Mouse (Mus musculus): Measurements from ENCODE around the gene Vmn1r115. TPM values are rescaled to one million over a fixed set of nuclear protein-coding genes. Genes with fewer than 3 reads are reported as not detected.
"Not testable (repeated sequence)": the region's sequence is repeated elsewhere in the genome, so short reads cannot be mapped to it uniquely, and the experiment has no call there.

Vmn1r115 gene
- total RNA-seq (2012; rRNA removed) (not detected in 2 replicates), total RNA-seq (2014; rRNA removed) (not detected in 2 replicates), polyA plus RNA-seq (2012; ENCODE audit: insufficient read length, low read depth) (not detected in 2 replicates)

DNA sequence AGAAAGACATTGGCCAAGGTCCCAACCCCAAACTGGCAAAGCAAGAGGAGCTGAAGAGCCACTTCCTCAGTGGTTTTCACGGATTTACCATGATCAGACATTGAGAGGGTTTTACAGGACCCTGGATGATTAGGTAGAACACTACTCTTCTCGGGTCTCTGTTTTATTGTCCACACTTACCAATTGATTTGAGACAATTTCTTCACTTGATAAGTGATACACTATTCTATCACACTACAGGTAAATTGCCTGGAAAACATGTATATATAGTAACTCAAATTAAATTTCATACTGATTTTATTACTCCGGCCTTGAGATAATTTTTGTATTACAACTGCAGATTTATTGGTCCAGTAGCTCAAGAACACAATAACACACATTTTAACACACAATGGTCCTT lies at the start of gene Vmn1r115:
Gene Vmn1r115 (minus strand): TSS at position 101 of the 400 bp plus-strand sequence.
- H3K27ac ChIP-seq (ENCODE audit: insufficient read depth, low read depth); H3K36me3 ChIP-seq (replicated peaks in 1 of 2; ENCODE audit: control insufficient read depth in 1 of 2, insufficient read depth in 1 of 2, low read length in 1 of 2); H3K27me3 ChIP-seq (replicated peaks); H3K79me2 ChIP-seq (replicated peaks; ENCODE audit: control insufficient read depth, extremely low read depth, insufficient read depth, poor library complexity, severe bottlenecking); dilution Hi-C loops (cut with MboI; ENCODE audit: extremely low pct_ligation_motif_present, extremely low pct_unique_long_range_greater_than_20kb, low sequenced_read_pairs); H3K4me1 ChIP-seq (ENCODE audit: control insufficient read depth in 1 of 2, insufficient read depth in 2 of 2); DNase-seq (ENCODE audit: extremely low read depth); in situ Hi-C loops (cut with MboI; ENCODE audit: low pct_ligation_motif_present, low pct_unique_long_range_greater_than_20kb, low sequenced_read_pairs); H3K4me3 ChIP-seq (replicated peaks in 1 of 3; ENCODE audit: low read depth in 2 of 3, low read length in 2 of 3, poor library complexity in 1 of 3); H3K9ac ChIP-seq (ENCODE audit: insufficient read depth, low read depth); H3K4me2 ChIP-seq (ENCODE audit: insufficient read depth, low read depth, poor library complexity, severe bottlenecking); H3K9me3 ChIP-seq (replicated peaks; ENCODE audit: low read length): not testable (repeated sequence)

- H3K27me3 ChIP-seq (replicated peaks); in situ Hi-C loops (cut with MboI; ENCODE audit: low pct_ligation_motif_present, low pct_unique_long_range_greater_than_20kb, low sequenced_read_pairs); H3K4me3 ChIP-seq (replicated peaks in 1 of 3; ENCODE audit: low read depth in 2 of 3, low read length in 2 of 3, poor library complexity in 1 of 3); dilution Hi-C loops (cut with MboI; ENCODE audit: extremely low pct_ligation_motif_present, extremely low pct_unique_long_range_greater_than_20kb, low sequenced_read_pairs); H3K79me2 ChIP-seq (replicated peaks; ENCODE audit: control insufficient read depth, extremely low read depth, insufficient read depth, poor library complexity, severe bottlenecking); H3K27ac ChIP-seq (ENCODE audit: insufficient read depth, low read depth); H3K4me2 ChIP-seq (ENCODE audit: insufficient read depth, low read depth, poor library complexity, severe bottlenecking); H3K9ac ChIP-seq (ENCODE audit: insufficient read depth, low read depth); H3K36me3 ChIP-seq (replicated peaks in 1 of 2; ENCODE audit: control insufficient read depth in 1 of 2, insufficient read depth in 1 of 2, low read length in 1 of 2); DNase-seq (ENCODE audit: extremely low read depth); H3K4me1 ChIP-seq (ENCODE audit: control insufficient read depth in 1 of 2, insufficient read depth in 2 of 2); H3K9me3 ChIP-seq (replicated peaks; ENCODE audit: low read length): not testable (repeated sequence)
These were observed 39.2 kb upstream of the Vmn1r115 start, which contains the start of gene Vmn1r117 for GRCm38 (mm10) chr7:20884021-20884420. Vmn1r117 (minus strand) TSS chr7:20884121.

- H3K4me3 ChIP-seq (replicated peaks in 1 of 3; ENCODE audit: low read depth in 2 of 3, low read length in 2 of 3, poor library complexity in 1 of 3); H3K4me1 ChIP-seq (ENCODE audit: control insufficient read depth in 1 of 2, insufficient read depth in 2 of 2); DNase-seq (ENCODE audit: extremely low read depth); H3K4me2 ChIP-seq (ENCODE audit: insufficient read depth, low read depth, poor library complexity, severe bottlenecking); H3K27me3 ChIP-seq (replicated peaks); H3K36me3 ChIP-seq (replicated peaks in 1 of 2; ENCODE audit: control insufficient read depth in 1 of 2, insufficient read depth in 1 of 2, low read length in 1 of 2); H3K9me3 ChIP-seq (replicated peaks; ENCODE audit: low read length); in situ Hi-C loops (cut with MboI; ENCODE audit: low pct_ligation_motif_present, low pct_unique_long_range_greater_than_20kb, low sequenced_read_pairs); H3K9ac ChIP-seq (ENCODE audit: insufficient read depth, low read depth); H3K79me2 ChIP-seq (replicated peaks; ENCODE audit: control insufficient read depth, extremely low read depth, insufficient read depth, poor library complexity, severe bottlenecking); dilution Hi-C loops (cut with MboI; ENCODE audit: extremely low pct_ligation_motif_present, extremely low pct_unique_long_range_greater_than_20kb, low sequenced_read_pairs); H3K27ac ChIP-seq (ENCODE audit: insufficient read depth, low read depth): not testable (repeated sequence)
These were observed 27.2 kb upstream of the Vmn1r115 start, which contains the start of gene Vmn1r116 for GRCm38 (mm10) chr7:20871956-20872355. Vmn1r116 (plus strand) TSS chr7:20872256.

DNA sequence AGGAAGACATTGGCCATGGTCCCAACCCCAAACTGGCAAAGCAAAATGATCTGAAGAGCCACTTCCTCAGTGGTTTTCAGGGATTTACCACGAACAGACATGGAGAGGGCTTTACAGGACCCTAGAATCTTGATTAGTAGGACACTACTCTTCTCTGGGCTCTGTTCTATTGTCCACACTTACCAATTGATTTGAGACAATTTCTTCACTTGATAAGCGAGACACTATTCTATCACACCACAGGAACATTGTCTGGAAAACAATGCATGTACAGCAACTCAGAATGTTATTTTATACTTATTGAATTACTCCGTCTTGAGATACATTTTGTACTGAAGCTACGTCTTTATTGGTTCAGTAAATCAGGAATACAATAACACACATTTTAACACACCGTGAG lies 32.7 kb downstream of the Vmn1r115 start, which contains the start of gene Vmn1r114:
Gene Vmn1r114 (minus strand): TSS at position 101 of the 400 bp plus-strand sequence.
- H3K27ac ChIP-seq (ENCODE audit: insufficient read depth, low read depth); H3K4me1 ChIP-seq (ENCODE audit: control insufficient read depth in 1 of 2, insufficient read depth in 2 of 2); H3K9me3 ChIP-seq (replicated peaks; ENCODE audit: low read length); H3K9ac ChIP-seq (ENCODE audit: insufficient read depth, low read depth); H3K36me3 ChIP-seq (replicated peaks in 1 of 2; ENCODE audit: control insufficient read depth in 1 of 2, insufficient read depth in 1 of 2, low read length in 1 of 2); in situ Hi-C loops (cut with MboI; ENCODE audit: low pct_ligation_motif_present, low pct_unique_long_range_greater_than_20kb, low sequenced_read_pairs); H3K4me2 ChIP-seq (ENCODE audit: insufficient read depth, low read depth, poor library complexity, severe bottlenecking); DNase-seq (ENCODE audit: extremely low read depth); H3K79me2 ChIP-seq (replicated peaks; ENCODE audit: control insufficient read depth, extremely low read depth, insufficient read depth, poor library complexity, severe bottlenecking); H3K4me3 ChIP-seq (replicated peaks in 1 of 3; ENCODE audit: low read depth in 2 of 3, low read length in 2 of 3, poor library complexity in 1 of 3); dilution Hi-C loops (cut with MboI; ENCODE audit: extremely low pct_ligation_motif_present, extremely low pct_unique_long_range_greater_than_20kb, low sequenced_read_pairs); H3K27me3 ChIP-seq (replicated peaks): not testable (repeated sequence)

Other genes starting within 250 kb of the Vmn1r115 start
- not detected in 2 replicates for gene Gm4513, start 246.0 kb downstream of the Vmn1r115 start, total RNA-seq (2012; rRNA removed)
- not detected in 2 replicates for gene Gm4513, start 246.0 kb downstream of the Vmn1r115 start, total RNA-seq (2014; rRNA removed)
- not detected in 2 replicates for gene Gm4513, start 246.0 kb downstream of the Vmn1r115 start, polyA plus RNA-seq (2012; ENCODE audit: insufficient read length, low read depth)
- not detected in 2 replicates for gene Vmn1r107, start 176.1 kb downstream of the Vmn1r115 start, total RNA-seq (2012; rRNA removed)
- gene Vmn1r107, start 176.1 kb downstream of the Vmn1r115 start, total RNA-seq (2014; rRNA removed), result not detected in 2 replicates
- gene Vmn1r107, start 176.1 kb downstream of the Vmn1r115 start, polyA plus RNA-seq (2012; ENCODE audit: insufficient read length, low read depth), result not detected in 2 replicates
- not detected in 2 replicates for gene Vmn1r111, start 141.8 kb downstream of the Vmn1r115 start, total RNA-seq (2012; rRNA removed)
- not detected in 2 replicates for gene Vmn1r111, start 141.8 kb downstream of the Vmn1r115 start, total RNA-seq (2014; rRNA removed)
- gene Vmn1r111, start 141.8 kb downstream of the Vmn1r115 start, polyA plus RNA-seq (2012; ENCODE audit: insufficient read length, low read depth), result not detected in 2 replicates
- gene Gm10668, start 114.4 kb downstream of the Vmn1r115 start, total RNA-seq (2012; rRNA removed), result not detected in 2 replicates
- gene Gm10668, start 114.4 kb downstream of the Vmn1r115 start, total RNA-seq (2014; rRNA removed), result not detected in 2 replicates
- gene Gm10668, start 114.4 kb downstream of the Vmn1r115 start, polyA plus RNA-seq (2012; ENCODE audit: insufficient read length, low read depth), result not detected in 2 replicates
- gene Vmn1r112, start 73.8 kb downstream of the Vmn1r115 start, total RNA-seq (2012; rRNA removed), result not detected in 2 replicates
- gene Vmn1r112, start 73.8 kb downstream of the Vmn1r115 start, total RNA-seq (2014; rRNA removed), result not detected in 2 replicates
- gene Vmn1r112, start 73.8 kb downstream of the Vmn1r115 start, polyA plus RNA-seq (2012; ENCODE audit: insufficient read length, low read depth), result not detected in 2 replicates
- not detected in 2 replicates for gene Vmn1r113, start 57.7 kb downstream of the Vmn1r115 start, total RNA-seq (2012; rRNA removed)
- not detected in 2 replicates for gene Vmn1r113, start 57.7 kb downstream of the Vmn1r115 start, total RNA-seq (2014; rRNA removed)
- gene Vmn1r113, start 57.7 kb downstream of the Vmn1r115 start, polyA plus RNA-seq (2012; ENCODE audit: insufficient read length, low read depth), result not detected in 2 replicates
- gene Vmn1r114, start 32.8 kb downstream of the Vmn1r115 start, total RNA-seq (2012; rRNA removed), result not detected in 2 replicates
- gene Vmn1r114, start 32.8 kb downstream of the Vmn1r115 start, total RNA-seq (2014; rRNA removed), result not detected in 2 replicates
- not detected in 2 replicates for gene Vmn1r114, start 32.8 kb downstream of the Vmn1r115 start, polyA plus RNA-seq (2012; ENCODE audit: insufficient read length, low read depth)
- not detected in 2 replicates for gene Vmn1r116, start 27.3 kb upstream of the Vmn1r115 start, total RNA-seq (2012; rRNA removed)
- not detected in 2 replicates for gene Vmn1r116, start 27.3 kb upstream of the Vmn1r115 start, total RNA-seq (2014; rRNA removed)
- not detected in 2 replicates for gene Vmn1r116, start 27.3 kb upstream of the Vmn1r115 start, polyA plus RNA-seq (2012; ENCODE audit: insufficient read length, low read depth)
- gene Vmn1r117, start 39.1 kb upstream of the Vmn1r115 start, total RNA-seq (2012; rRNA removed), result not detected in 2 replicates
- not detected in 2 replicates for gene Vmn1r117, start 39.1 kb upstream of the Vmn1r115 start, total RNA-seq (2014; rRNA removed)
- gene Vmn1r117, start 39.1 kb upstream of the Vmn1r115 start, polyA plus RNA-seq (2012; ENCODE audit: insufficient read length, low read depth), result not detected in 2 replicates
- gene Vmn1r118, start 67.4 kb upstream of the Vmn1r115 start, total RNA-seq (2012; rRNA removed), result not detected in 2 replicates
- gene Vmn1r118, start 67.4 kb upstream of the Vmn1r115 start, total RNA-seq (2014; rRNA removed), result not detected in 2 replicates
- gene Vmn1r118, start 67.4 kb upstream of the Vmn1r115 start, polyA plus RNA-seq (2012; ENCODE audit: insufficient read length, low read depth), result not detected in 2 replicates
- gene Vmn1r119, start 167.5 kb upstream of the Vmn1r115 start, total RNA-seq (2012; rRNA removed), result not detected in 2 replicates
- gene Vmn1r119, start 167.5 kb upstream of the Vmn1r115 start, total RNA-seq (2014; rRNA removed), result not detected in 2 replicates
- not detected in 2 replicates for gene Vmn1r119, start 167.5 kb upstream of the Vmn1r115 start, polyA plus RNA-seq (2012; ENCODE audit: insufficient read length, low read depth)
- not detected in 2 replicates for gene Vmn1r120, start 208.8 kb upstream of the Vmn1r115 start, total RNA-seq (2012; rRNA removed)
- gene Vmn1r120, start 208.8 kb upstream of the Vmn1r115 start, total RNA-seq (2014; rRNA removed), result not detected in 2 replicates
- gene Vmn1r120, start 208.8 kb upstream of the Vmn1r115 start, polyA plus RNA-seq (2012; ENCODE audit: insufficient read length, low read depth), result not detected in 2 replicates